Mouse (Mus musculus) c-Kit-positive CD71-positive TER-119-positive erythroid progenitor cells, embryonic 14.5 days (primary cell): ENCODE data around the gene 4930503E14Rik.
"Not testable (repeated sequence)": the region's sequence is repeated elsewhere in the genome, so short reads cannot be mapped to it uniquely, and the experiment has no call there.

ENCODE experiments used
- DNase-seq: peaks from one replicate; pipeline ENCODE4 v3.0.0-alpha.2; 2013; ENCODE audit warnings: low spot score

4930503E14Rik gene

GRCm38 (mm10) chr14:44213154-44213553, at the start of gene 4930503E14Rik:
Gene 4930503E14Rik, minus strand, starts transcription at chr14:44213254.
- not testable (repeated sequence) for DNase-seq

- DNase-seq = no peak
Measured at GRCm38 (mm10) chr14:44248039-44248438, 35.0 kb upstream of the 4930503E14Rik start.

GRCm38 (mm10) chr14:44197361-44197760, 15.7 kb downstream of the 4930503E14Rik start, which contains the start of gene Gm8212:
Gene Gm8212, plus strand, starts transcription at chr14:44197661.
- not testable (repeated sequence) for DNase-seq

- not testable (repeated sequence) for DNase-seq
Measured at GRCm38 (mm10) chr14:44123551-44123950, 89.5 kb downstream of the 4930503E14Rik start, which contains the start of gene Gm3327. Gene Gm3327, plus strand, starts transcription at chr14:44123851.
